Mouse (Mus musculus): ENCODE results near the gene Cutc. TPM values are rescaled to one million over a fixed set of nuclear protein-coding genes. Genes with fewer than 3 reads are reported as not detected.
A peak's percentile ranks its signal among the peaks of the same experiment; 100 is the strongest.

The Cutc gene
- total and polyA plus RNA-seq, 2 experiments from 2014 or later = 1.5 to 9.1 TPM

DNA sequence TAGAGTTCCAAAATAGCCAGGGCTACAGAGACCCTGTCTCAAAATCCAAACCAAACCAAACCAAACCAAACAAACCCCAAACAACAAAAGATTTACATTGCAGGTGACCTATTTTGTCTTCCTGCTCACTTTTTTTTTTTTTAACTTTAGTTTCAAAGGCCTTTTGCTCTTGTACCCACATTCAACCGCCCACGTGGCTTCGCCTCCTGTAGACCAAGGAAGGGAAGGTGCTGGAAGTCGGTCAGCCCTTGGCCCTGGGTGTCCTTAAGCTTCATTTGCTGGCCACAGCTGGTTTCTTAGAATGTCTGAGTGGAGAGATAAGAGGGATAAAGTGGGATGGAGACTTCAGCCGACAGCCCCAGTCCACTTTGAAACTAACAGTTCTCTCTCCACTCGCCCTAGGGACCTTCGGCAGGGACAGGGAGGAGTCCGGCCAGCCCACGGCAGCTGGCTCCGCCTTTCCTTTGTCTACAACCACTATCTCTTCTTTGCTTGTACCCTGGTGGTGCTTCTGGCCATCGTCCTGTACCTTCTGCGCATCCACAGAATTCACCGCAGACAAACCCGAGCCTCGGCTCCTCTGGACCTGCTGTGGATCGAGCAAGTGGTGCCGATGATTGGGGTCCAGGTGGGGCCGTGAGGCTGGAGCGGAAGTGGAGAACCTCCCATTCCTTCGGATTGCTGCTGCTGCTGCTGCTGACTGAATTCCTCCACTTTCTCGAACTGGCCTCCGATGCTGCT is 23.3 kb upstream of the Cutc start:
- 44% methylated on average over 22 of the region's 22 CpGs for WGBS
- Histone ChIP-seq H3K9me3 (ENCODE audit: low read length) (no peaks in the 10 kb centered on the region), H3K4me1 (ENCODE audit: insufficient read depth, low read length) (no peaks in the 10 kb centered on the region), H3K4me3 (ENCODE audit: low read length) (peak overlapping the region; percentile 12; the same call in 1 of the 2 replicates), H3K4me2 (ENCODE audit: low read depth, low read length) (peak overlapping the region; percentile 43), H3K9ac (replicated peaks; ENCODE audit: low read length) (no peak overlapping the region), H3K27me3 (ENCODE audit: insufficient read depth, low read length) (no peaks in the 10 kb centered on the region), H3K36me3 (ENCODE audit: insufficient read depth, low read length) (peaks cover 24% of the 10 kb centered on the region), H3K27ac (no peak overlapping the region)
- DNase-seq (ENCODE audit: low spot score) (no peak), ATAC-seq (no peak)
- TF ChIP-seq CTCF (IDR thresholded peaks at IDR 0.05; ENCODE audit: low read depth) = no peak

DNA sequence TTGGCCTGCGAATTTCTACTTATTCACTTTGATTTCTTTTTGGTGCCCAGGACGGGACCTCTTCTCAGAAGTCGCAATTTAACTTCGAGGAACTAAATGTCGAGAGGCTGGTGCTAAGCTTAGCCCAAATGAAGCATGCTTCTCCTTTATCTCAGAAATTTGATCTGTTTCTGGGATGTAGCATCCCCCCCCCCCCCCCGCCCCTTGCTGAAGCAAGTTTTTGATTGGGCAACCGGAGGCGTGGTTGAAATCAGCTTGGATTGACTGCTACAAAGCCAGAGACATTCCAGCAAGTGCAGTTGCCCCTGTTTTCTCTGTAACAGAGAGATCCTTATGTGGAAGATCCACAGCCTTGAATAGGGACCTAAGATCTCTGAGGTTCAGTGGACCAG is 22.8 kb upstream of the Cutc start:
- H3K27me3 ChIP-seq (ENCODE audit: insufficient read depth, low read length) = no peaks in the 10 kb centered on the region
- no peak overlapping the region for H3K27ac ChIP-seq
- DNase-seq (ENCODE audit: low spot score) = no peak
- 39% methylated on average over 8 of the region's 8 CpGs for WGBS
- peak overlapping the region; percentile 12; the same call in 1 of the 2 replicates for H3K4me3 ChIP-seq (ENCODE audit: low read length)
- peak overlapping the region; percentile 43; the same call in 1 of the 2 replicates for H3K4me2 ChIP-seq (ENCODE audit: low read depth, low read length)
- H3K9ac ChIP-seq (replicated peaks; ENCODE audit: low read length) = no peak overlapping the region
- H3K4me1 ChIP-seq (ENCODE audit: insufficient read depth, low read length) = no peaks in the 10 kb centered on the region
- H3K36me3 ChIP-seq (ENCODE audit: insufficient read depth, low read length) = peaks cover 24% of the 10 kb centered on the region
- no peak for ATAC-seq
- no peak for TF ChIP-seq CTCF (IDR thresholded peaks at IDR 0.05; ENCODE audit: low read depth)
- no peaks in the 10 kb centered on the region for H3K9me3 ChIP-seq (ENCODE audit: low read length)

DNA sequence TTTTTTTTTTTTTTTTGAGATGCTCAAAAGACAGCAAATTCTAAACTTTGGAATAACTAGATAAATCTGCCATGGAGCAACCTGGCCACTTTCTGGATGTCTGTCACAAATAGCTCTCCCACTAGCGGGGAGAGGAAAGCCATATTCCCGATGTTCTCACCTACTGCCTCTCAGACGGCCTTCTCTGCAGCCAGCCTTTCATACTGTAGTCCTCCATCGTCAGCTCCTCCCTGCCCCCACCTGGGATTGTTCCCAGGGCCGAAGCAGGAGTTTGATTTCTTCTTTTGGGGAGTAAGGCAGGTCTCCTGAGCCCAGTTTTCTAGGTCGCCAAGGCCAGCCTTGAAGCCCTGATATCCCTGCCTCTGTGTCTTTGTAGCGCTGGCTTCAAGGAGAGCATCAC is 21.6 kb upstream of the Cutc start:
- H3K27ac ChIP-seq = no peak overlapping the region
- no peak for TF ChIP-seq CTCF (IDR thresholded peaks at IDR 0.05; ENCODE audit: low read depth)
- H3K4me3 ChIP-seq (ENCODE audit: low read length) = no peak overlapping the region
- H3K9me3 ChIP-seq (ENCODE audit: low read length) = no peaks in the 10 kb centered on the region
- peaks cover 21% of the 10 kb centered on the region for H3K36me3 ChIP-seq (ENCODE audit: insufficient read depth, low read length)
- WGBS = 71% methylated on average over 7 of the region's 7 CpGs
- no peak for DNase-seq (ENCODE audit: low spot score)
- no peak for ATAC-seq
- no peaks in the 10 kb centered on the region for H3K27me3 ChIP-seq (ENCODE audit: insufficient read depth, low read length)
- H3K4me2 ChIP-seq (ENCODE audit: low read depth, low read length) = no peak overlapping the region
- H3K9ac ChIP-seq (replicated peaks; ENCODE audit: low read length) = no peak overlapping the region
- H3K4me1 ChIP-seq (ENCODE audit: insufficient read depth, low read length) = no peaks in the 10 kb centered on the region

DNA sequence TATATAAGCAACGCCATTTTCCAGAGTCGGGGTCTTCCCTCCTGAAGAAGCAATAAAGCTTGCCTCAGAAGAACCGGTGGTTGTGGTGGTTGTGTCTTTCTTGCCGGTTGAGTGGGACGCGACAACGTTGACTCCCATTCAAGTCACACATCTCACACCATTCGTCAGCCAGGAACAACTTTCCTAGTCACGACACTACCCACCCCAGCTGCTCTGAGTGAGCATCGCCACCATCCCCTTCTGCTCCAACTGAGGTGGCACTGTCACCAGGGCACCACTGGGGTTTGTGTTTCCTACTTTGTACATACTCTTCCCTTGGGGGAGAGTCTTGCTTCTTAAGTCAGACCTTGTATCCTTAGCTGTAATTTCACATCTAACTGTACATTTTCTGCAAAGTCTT is 14.4 kb upstream of the Cutc start:
- ATAC-seq (no peak), DNase-seq (ENCODE audit: low spot score) (no peak)
- no peak for TF ChIP-seq CTCF (IDR thresholded peaks at IDR 0.05; ENCODE audit: low read depth)
- 96% methylated on average over 10 of the region's 10 CpGs for WGBS
- Histone ChIP-seq H3K36me3 (ENCODE audit: insufficient read depth, low read length) (peaks cover 45% of the 10 kb centered on the region), H3K27ac (no peak overlapping the region), H3K27me3 (ENCODE audit: insufficient read depth, low read length) (no peaks in the 10 kb centered on the region), H3K9ac (replicated peaks; ENCODE audit: low read length) (no peak overlapping the region), H3K4me1 (ENCODE audit: insufficient read depth, low read length) (no peaks in the 10 kb centered on the region), H3K9me3 (ENCODE audit: low read length) (no peaks in the 10 kb centered on the region), H3K4me3 (ENCODE audit: low read length) (no peak overlapping the region), H3K4me2 (ENCODE audit: low read depth, low read length) (no peak overlapping the region)

DNA sequence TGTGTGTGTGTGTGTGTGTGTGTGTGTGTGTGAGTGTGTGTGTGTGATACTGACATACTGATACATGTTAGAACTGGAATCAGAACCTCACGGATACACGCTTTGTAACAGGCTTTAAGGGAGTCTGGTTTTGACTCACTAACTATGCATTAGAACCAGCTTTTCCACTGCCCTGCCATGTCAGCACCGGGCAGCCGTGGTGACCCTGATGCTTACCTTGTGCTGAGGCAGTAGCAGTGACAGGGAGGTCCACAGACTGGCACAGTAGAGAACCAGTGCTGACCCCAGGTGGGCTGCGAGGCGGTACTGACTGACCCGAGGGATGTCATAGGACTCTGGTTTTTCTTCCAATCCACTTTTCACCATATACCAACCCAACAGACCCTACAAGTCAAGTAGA is 9.4 kb upstream of the Cutc start:
- 95% methylated on average over 7 of the region's 7 CpGs for WGBS
- Histone ChIP-seq H3K9me3 (ENCODE audit: low read length) (no peaks in the 10 kb centered on the region), H3K27me3 (ENCODE audit: insufficient read depth, low read length) (no peaks in the 10 kb centered on the region), H3K4me2 (ENCODE audit: low read depth, low read length) (no peak overlapping the region), H3K36me3 (ENCODE audit: insufficient read depth, low read length) (peaks cover 43% of the 10 kb centered on the region), H3K27ac (no peak overlapping the region), H3K4me1 (ENCODE audit: insufficient read depth, low read length) (no peaks in the 10 kb centered on the region), H3K4me3 (ENCODE audit: low read length) (no peak overlapping the region), H3K9ac (replicated peaks; ENCODE audit: low read length) (no peak overlapping the region)
- no peak for TF ChIP-seq CTCF (IDR thresholded peaks at IDR 0.05; ENCODE audit: low read depth)
- no peak for DNase-seq (ENCODE audit: low spot score)
- no peak for ATAC-seq

DNA sequence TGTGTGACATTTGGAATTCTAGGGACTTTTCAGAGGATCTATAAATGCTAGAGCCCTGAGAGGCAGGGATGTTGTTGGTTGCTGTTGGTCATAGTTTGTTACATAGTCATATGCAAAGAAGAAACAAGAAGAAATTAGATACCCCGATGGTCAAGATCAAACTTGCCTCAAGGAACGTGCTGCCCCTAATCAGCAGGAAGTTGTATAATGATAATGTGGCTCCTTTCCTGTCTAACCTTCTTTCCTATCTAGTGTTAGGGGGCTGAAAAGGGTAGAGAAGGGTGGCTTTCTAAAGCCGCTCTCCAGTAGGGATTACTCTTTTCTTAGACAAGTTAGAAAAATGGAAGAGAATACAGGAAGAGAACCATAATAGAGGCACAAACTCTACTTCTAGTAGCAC is 7.1 kb upstream of the Cutc start:
- Histone ChIP-seq H3K4me3 (ENCODE audit: low read length) (no peak overlapping the region), H3K4me1 (ENCODE audit: insufficient read depth, low read length) (no peaks in the 10 kb centered on the region), H3K4me2 (ENCODE audit: low read depth, low read length) (no peak overlapping the region), H3K27ac (no peak overlapping the region), H3K27me3 (ENCODE audit: insufficient read depth, low read length) (no peaks in the 10 kb centered on the region), H3K36me3 (ENCODE audit: insufficient read depth, low read length) (peaks cover 56% of the 10 kb centered on the region), H3K9me3 (ENCODE audit: low read length) (no peaks in the 10 kb centered on the region), H3K9ac (replicated peaks; ENCODE audit: low read length) (no peak overlapping the region)
- TF ChIP-seq CTCF (IDR thresholded peaks at IDR 0.05; ENCODE audit: low read depth) = no peak
- DNase-seq (ENCODE audit: low spot score) (no peak), ATAC-seq (no peak)
- WGBS = 93% methylated on average over 3 of the region's 3 CpGs

DNA sequence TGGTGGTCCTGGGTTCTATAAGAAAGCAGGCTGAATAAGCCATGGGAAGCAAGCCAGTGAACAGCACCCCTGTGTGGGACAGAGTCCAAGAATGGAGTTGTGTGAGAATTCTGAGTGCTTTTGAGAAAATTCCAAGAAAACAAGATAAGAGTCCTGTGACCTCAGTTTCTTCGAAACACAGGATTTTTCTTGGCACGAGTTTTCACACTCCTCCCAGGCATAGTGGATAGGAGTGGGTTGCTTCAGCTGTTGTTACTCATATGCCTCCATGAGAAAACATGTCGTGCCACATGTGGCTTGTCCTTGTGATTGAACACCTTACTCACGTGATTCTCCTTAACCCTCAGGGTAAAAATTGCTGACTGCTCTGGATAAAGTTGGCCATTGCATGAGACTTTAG is 4.9 kb upstream of the Cutc start:
- Histone ChIP-seq H3K9me3 (ENCODE audit: low read length) (no peaks in the 10 kb centered on the region), H3K4me1 (ENCODE audit: insufficient read depth, low read length) (no peaks in the 10 kb centered on the region), H3K4me3 (ENCODE audit: low read length) (no peak overlapping the region), H3K9ac (replicated peaks; ENCODE audit: low read length) (no peak overlapping the region), H3K4me2 (ENCODE audit: low read depth, low read length) (no peak overlapping the region), H3K36me3 (ENCODE audit: insufficient read depth, low read length) (peaks cover 46% of the 10 kb centered on the region), H3K27ac (no peak overlapping the region), H3K27me3 (ENCODE audit: insufficient read depth, low read length) (no peaks in the 10 kb centered on the region)
- no peak for TF ChIP-seq CTCF (IDR thresholded peaks at IDR 0.05; ENCODE audit: low read depth)
- ATAC-seq (no peak), DNase-seq (ENCODE audit: low spot score) (no peak)
- 88% methylated on average over 4 of the region's 4 CpGs for WGBS

Measured in hindbrain, postnatal 0 days (tissue).